11 mouse cellular contexts compared by ENCODE assay signal in the genomic region with DNA sequence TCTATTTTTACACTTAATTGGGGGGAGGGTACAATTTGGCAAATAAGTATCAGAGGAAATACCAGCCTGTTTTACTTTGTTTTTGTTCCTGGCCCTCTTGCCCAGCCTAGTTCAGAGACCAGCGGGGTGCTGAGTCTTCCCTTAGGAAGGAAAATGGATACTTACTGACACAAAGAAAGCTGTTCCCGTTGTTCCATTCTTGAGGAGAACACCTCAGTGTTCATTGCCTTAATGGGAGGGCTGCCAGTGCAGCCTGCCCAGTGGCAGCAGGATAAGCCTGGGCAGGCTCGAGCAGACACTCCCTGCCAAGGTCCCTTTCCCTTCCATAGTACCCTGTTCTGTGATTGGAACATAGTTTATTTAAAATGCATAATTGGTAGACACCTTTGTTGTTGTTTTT.
DNase-seq lines count a peak whose midpoint lies in the region; ATAC-seq and TF ChIP-seq lines count a peak whose summit lies in the region.
"Had no signal": no experiment of that assay in that cellular context is flagged by ENCODE, and none has a peak within 500 bp of the region (broad histone marks: within the 10 kb centered on the region; RNA-seq: fewer than 3 reads in every experiment).

No protein-coding gene starts in this region.

- DNase-seq in kidney, adult 9 months: no peak
- DNase-seq in ZHBTc4 (ENCODE audit: low read depth, low spot score): peak; percentile 73
- peak; percentile 54 to 77 for DNase-seq in cerebellum, adult 2 months
- no peak for DNase-seq in limb, embryonic 10.5 days (ENCODE audit: low spot score)
- DNase-seq in left cerebral cortex, postnatal 25 days (ENCODE audit: low spot score in 2 of 2): no peak
- no peak for DNase-seq in thymus, postnatal 14 days
- DNase-seq: midbrain, embryonic 14.5 days had no signal

- peak overlapping the region; percentile 42 for H3K27ac ChIP-seq in kidney, embryonic 15.5 days
- no peak overlapping the region for H3K27ac ChIP-seq in cerebellum, adult 2 months (ENCODE audit: insufficient read depth, low read length)
- H3K27ac ChIP-seq in limb, embryonic 10.5 days: peak overlapping the region; percentile 42; the same call in 1 of the 2 replicates
- H3K27ac ChIP-seq: liver, embryonic 14.5 days had no signal

- H3K9ac ChIP-seq in kidney, embryonic 15.5 days: no peak overlapping the region
- H3K9ac ChIP-seq: liver, embryonic 14.5 days had no signal

- no peak for TF ChIP-seq POLR2A in cerebellum, adult 2 months (IDR thresholded peaks at IDR 0.05; ENCODE audit: borderline replicate concordance, insufficient read depth, low read length)

- WGBS in kidney, embryonic 15.5 days: 62% methylated on average over 3 of the region's 3 CpGs
- WGBS in cerebellum, adult 2 months: 14% methylated on average over 3 of the region's 3 CpGs
- 62% methylated on average over 3 of the region's 3 CpGs for WGBS in limb, embryonic 10.5 days

- no peaks in the 10 kb centered on the region for H3K27me3 ChIP-seq in kidney, embryonic 15.5 days
- no peaks in the 10 kb centered on the region for H3K27me3 ChIP-seq in cerebellum, adult 2 months (ENCODE audit: control insufficient read depth, insufficient read depth, low read length)
- H3K27me3 ChIP-seq in limb, embryonic 10.5 days (ENCODE audit: low read depth, poor library complexity, severe bottlenecking): no peaks in the 10 kb centered on the region

- no peaks in the 10 kb centered on the region for H3K36me3 ChIP-seq in kidney, embryonic 15.5 days
- no peaks in the 10 kb centered on the region for H3K36me3 ChIP-seq in limb, embryonic 10.5 days

- peaks cover 36% of the 10 kb centered on the region for H3K4me1 ChIP-seq in kidney, embryonic 15.5 days
- H3K4me1 ChIP-seq in cerebellum, adult 2 months (ENCODE audit: control insufficient read depth, insufficient read depth, low read length): peaks cover 14% of the 10 kb centered on the region
- peaks cover 42% of the 10 kb centered on the region for H3K4me1 ChIP-seq in limb, embryonic 10.5 days

- intact Hi-C loops in left cerebral cortex, postnatal 25 days (cut with DNase I): no loop called here

- TF ChIP-seq CTCF in cerebellum, adult 2 months (IDR thresholded peaks at IDR 0.05; ENCODE audit: borderline replicate concordance, insufficient read depth, low read depth, low read length): no peak

- no peaks in the 10 kb centered on the region for H3K9me3 ChIP-seq in kidney, embryonic 15.5 days (replicated peaks)
- no peaks in the 10 kb centered on the region for H3K9me3 ChIP-seq in limb, embryonic 10.5 days (replicated peaks)

- ATAC-seq in kidney, embryonic 15.5 days (replicated peaks; ENCODE audit: low FRiP score): no peak
- ATAC-seq in CD4-positive, CD25-positive, alpha-beta regulatory T cell, adult 4 months: no peak

- no peak overlapping the region for H3K4me2 ChIP-seq in kidney, embryonic 15.5 days

- H3K4me3 ChIP-seq in kidney, embryonic 15.5 days (replicated peaks): no peak overlapping the region
- no peak overlapping the region for H3K4me3 ChIP-seq in cerebellum, adult 2 months (replicated peaks; ENCODE audit: insufficient read depth, low read depth, low read length)
- no peak overlapping the region for H3K4me3 ChIP-seq in limb, embryonic 10.5 days
- H3K4me3 ChIP-seq: erythroblast, embryonic 14.5 days had no signal

Comparison
In these comparisons a context has a peak if more than half of its experiments do, and no peak if none do; other contexts are left out.
1. DNase-seq: peak in ZHBTc4 (single experiment) and cerebellum, adult 2 months (2 of 2); none in kidney, adult 9 months (single experiment), limb, embryonic 10.5 days (single experiment), left cerebral cortex, postnatal 25 days (0 of 2) and thymus, postnatal 14 days (single experiment).